Mouse (Mus musculus) left cerebral cortex, postnatal 10 days (tissue): ENCODE results near the gene Gtf3c1. TPM values are rescaled to one million over a fixed set of nuclear protein-coding genes. Genes with fewer than 3 reads are reported as not detected.

Experiments
- DNase-seq, 2 experiments: peaks; one replicate each; pipeline ENCODE4 v3.0.0; 2021 to 2022; ENCODE audit warnings: low spot score in 2 of 2, mixed read lengths in 1 of 2; ENCODE audit errors: extremely low spot score in 1 of 2
- intact Hi-C: fragments of 180-260 bp; cut with DNase I; formaldehyde crosslinking; loops from one replicate; pipeline ENCODE4 v1.15.1; 2025
- total RNA-seq, 2 experiments: library from RNA; stranded (reverse); gene quantifications; 2 replicates each; pipeline ENCODE4 v1.2.3; 2021

The Gtf3c1 gene
- total RNA-seq, 2 experiments from 2014 or later: 84.7 to 85.4 TPM

- intact Hi-C loops: no loop called here
- DNase-seq: no peak
Observed at GRCm38 (mm10) chr7:125601821-125602448, 105.6 kb downstream of the Gtf3c1 start.

GRCm38 (mm10) chr7:125601280-125601670, 106.3 kb downstream of the Gtf3c1 start:
- intact Hi-C loops: no loop called here
- no peak for DNase-seq

GRCm38 (mm10) chr7:125600612-125601279, 106.8 kb downstream of the Gtf3c1 start:
- intact Hi-C loops: no loop called here
- no peak for DNase-seq

GRCm38 (mm10) chr7:125600136-125600535, 107.4 kb downstream of the Gtf3c1 start:
- intact Hi-C loops: no loop called here
- no peak for DNase-seq

- no peak for DNase-seq
- intact Hi-C loops: no loop called here
Observed at GRCm38 (mm10) chr7:125599373-125599973, 108.1 kb downstream of the Gtf3c1 start.

- no peak for DNase-seq
- intact Hi-C loops: no loop called here
Observed at GRCm38 (mm10) chr7:125597516-125598347, 109.8 kb downstream of the Gtf3c1 start.

- intact Hi-C loops: no loop called here
- no peak for DNase-seq
Observed at GRCm38 (mm10) chr7:125597083-125597482, 110.5 kb downstream of the Gtf3c1 start.

- intact Hi-C loops: no loop called here
Observed at GRCm38 (mm10) chr7:125596406-125596805, 111.2 kb downstream of the Gtf3c1 start.

GRCm38 (mm10) chr7:125593831-125594230, 113.7 kb downstream of the Gtf3c1 start:
- no peak for DNase-seq
- intact Hi-C loops: no loop called here

More at GRCm38 (mm10) chr7:125596406-125596805, 111.2 kb downstream of the Gtf3c1 start:
- no peak for DNase-seq

Other genes starting within 250 kb of the Gtf3c1 start
- gene Nsmce1, start 216.2 kb downstream of the Gtf3c1 start, total RNA-seq: 10 to 100 TPM; 21.4 to 23.3 TPM
- 1 to 10 TPM; 5.9 TPM for gene Il4ra, start 155.7 kb downstream of the Gtf3c1 start, total RNA-seq
- gene Il21r, start 104.4 kb downstream of the Gtf3c1 start, total RNA-seq: 1 to 10 TPM in 1 of 2 experiments, under 1 TPM in 1; 0.90 to 1.0 TPM
- 10 to 100 TPM; 23.0 to 26.8 TPM for gene D430042O09Rik, start 108 bp upstream of the Gtf3c1 start, total RNA-seq